Mouse (Mus musculus) activated CD4-positive, CD25-positive, alpha-beta regulatory T cell, adult 4 months (primary cell): ENCODE data around the gene Fgl2. TPM values are rescaled to one million over a fixed set of nuclear protein-coding genes. Genes with fewer than 3 reads are reported as not detected.
"Not testable (repeated sequence)": the region's sequence is repeated elsewhere in the genome, so short reads cannot be mapped to it uniquely, and the experiment has no call there.

Source experiments
- ATAC-seq: one replicate; pipeline ENCODE4 v1.8.0; 2017
- polyA plus RNA-seq, 2 experiments: library from polyadenylated mRNA; unstranded; fragments of 100-300 nt; shearing (Covaris generic); gene quantifications; one replicate each; pipeline ENCODE4 v1.2.1; 2017

Fgl2 gene
- 10 to 100 TPM; 27.5 to 28.0 TPM for polyA plus RNA-seq

DNA sequence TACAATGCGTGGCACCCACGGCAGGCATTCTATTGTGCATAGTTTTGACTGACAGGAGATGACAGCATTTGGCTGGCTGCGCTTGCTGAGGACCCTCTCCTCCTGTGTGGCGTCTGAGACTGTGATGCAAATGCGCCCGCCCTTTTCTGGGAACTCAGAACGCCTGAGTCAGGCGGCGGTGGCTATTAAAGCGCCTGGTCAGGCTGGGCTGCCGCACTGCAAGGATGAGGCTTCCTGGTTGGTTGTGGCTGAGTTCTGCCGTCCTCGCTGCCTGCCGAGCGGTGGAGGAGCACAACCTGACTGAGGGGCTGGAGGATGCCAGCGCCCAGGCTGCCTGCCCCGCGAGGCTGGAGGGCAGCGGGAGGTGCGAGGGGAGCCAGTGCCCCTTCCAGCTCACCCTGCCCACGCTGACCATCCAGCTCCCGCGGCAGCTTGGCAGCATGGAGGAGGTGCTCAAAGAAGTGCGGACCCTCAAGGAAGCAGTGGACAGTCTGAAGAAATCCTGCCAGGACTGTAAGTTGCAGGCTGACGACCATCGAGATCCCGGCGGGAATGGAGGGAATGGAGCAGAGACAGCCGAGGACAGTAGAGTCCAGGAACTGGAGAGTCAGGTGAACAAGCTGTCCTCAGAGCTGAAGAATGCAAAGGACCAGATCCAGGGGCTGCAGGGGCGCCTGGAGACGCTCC lies at the start of gene Fgl2:
Gene Fgl2 (plus strand): TSS at position 150 of the 687 bp plus-strand sequence.
- ATAC-seq, result peak; percentile 48

- ATAC-seq, result peak; percentile 93
These were observed 45.9 kb upstream of the Fgl2 start for GRCm38 (mm10) chr5:21326494-21326893.

- no peak for ATAC-seq
These were observed 43.9 kb upstream of the Fgl2 start for GRCm38 (mm10) chr5:21328560-21328959.

- ATAC-seq, result no peak
These were observed 42.5 kb upstream of the Fgl2 start for GRCm38 (mm10) chr5:21329672-21330665.

DNA sequence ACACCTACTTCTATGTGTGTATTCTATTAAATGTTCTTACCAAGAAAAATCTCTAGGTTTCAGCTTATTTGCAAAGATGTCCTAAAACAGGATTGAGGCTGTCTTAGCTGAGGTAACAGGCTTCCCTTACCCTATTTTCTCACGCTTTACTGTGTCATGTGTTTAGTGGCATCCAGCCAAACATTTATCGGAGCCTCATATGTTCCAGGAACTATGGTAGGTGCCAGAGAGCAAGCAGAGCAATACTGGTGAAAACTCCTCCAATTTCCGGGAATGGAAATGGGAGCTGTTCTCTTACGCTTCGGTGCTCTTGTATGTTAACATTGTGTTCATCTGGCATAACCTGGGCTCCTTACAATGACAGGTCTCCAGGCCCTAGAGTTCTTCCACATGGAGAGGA lies 40.8 kb upstream of the Fgl2 start:
- no peak for ATAC-seq

- no peak for ATAC-seq
These were observed 40.3 kb upstream of the Fgl2 start for GRCm38 (mm10) chr5:21332119-21332518.

- ATAC-seq, result not testable (repeated sequence)
These were observed 30.2 kb upstream of the Fgl2 start for GRCm38 (mm10) chr5:21342265-21342664.

GRCm38 (mm10) chr5:21348366-21348765 lies 24.1 kb upstream of the Fgl2 start:
- ATAC-seq, result no peak

DNA sequence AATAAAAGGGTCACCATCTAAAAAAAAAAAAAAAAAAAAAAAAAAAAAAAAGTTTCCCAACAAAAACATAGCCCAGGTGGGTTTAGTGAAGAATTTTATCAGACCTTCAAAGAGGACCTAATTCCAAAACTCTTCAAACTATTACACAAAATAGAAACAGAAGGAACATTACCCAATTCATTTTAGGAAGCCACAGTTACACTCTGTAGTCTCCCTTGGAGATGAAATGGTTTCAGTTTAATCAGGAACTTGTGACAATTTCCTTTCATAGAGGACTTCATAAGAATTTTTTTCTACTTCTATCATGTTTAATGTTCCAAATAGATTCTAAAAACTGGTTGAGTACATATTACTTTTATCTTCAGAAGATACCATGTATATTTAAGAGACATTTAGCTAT lies 20.8 kb upstream of the Fgl2 start:
- ATAC-seq, result no peak

- no peak for ATAC-seq
These were observed 13.8 kb upstream of the Fgl2 start for GRCm38 (mm10) chr5:21358648-21359047.

- ATAC-seq, result no peak
These were observed 9.1 kb upstream of the Fgl2 start for GRCm38 (mm10) chr5:21363343-21363742.

- no peak for ATAC-seq
These were observed 5.9 kb upstream of the Fgl2 start for GRCm38 (mm10) chr5:21366338-21367053.

GRCm38 (mm10) chr5:21367514-21367913 lies 4.9 kb upstream of the Fgl2 start:
- no peak for ATAC-seq

GRCm38 (mm10) chr5:21370218-21370947 lies 2.1 kb upstream of the Fgl2 start:
- ATAC-seq, result peak; percentile 67

DNA sequence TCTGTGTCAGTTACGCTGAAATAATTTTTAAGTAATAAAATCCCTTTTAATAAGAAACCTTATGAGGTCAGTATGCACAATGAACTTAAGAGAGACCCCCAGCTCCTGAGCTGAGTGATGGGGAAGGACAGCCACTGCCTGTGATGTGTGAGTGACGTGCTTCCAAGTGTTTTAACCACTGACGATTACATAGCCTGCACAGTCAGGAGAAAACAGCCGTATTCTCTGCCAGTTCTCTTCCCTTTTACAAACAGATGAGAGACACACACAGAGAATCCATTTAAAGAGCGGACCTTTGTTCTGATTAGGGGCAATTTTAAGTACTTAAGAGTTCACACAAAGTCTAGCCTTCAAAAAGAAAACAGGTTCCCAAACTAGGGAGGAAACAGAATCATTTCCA lies 522 bp upstream of the Fgl2 start:
- ATAC-seq, result no peak

DNA sequence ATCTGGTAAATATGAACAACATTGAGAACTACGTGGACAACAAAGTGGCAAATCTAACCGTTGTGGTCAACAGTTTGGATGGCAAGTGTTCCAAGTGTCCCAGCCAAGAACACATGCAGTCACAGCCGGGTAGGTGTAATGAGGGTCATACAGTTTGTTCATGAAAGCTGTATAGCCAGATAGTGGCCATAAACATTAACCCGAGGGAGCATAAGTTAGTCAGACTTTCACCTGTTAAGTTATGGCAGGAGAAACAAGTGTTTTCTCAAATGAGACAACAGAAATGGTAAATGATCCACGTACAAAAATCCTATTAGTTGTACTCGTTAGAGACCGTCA lies 707 bp downstream of the Fgl2 start:
- ATAC-seq, result no peak

DNA sequence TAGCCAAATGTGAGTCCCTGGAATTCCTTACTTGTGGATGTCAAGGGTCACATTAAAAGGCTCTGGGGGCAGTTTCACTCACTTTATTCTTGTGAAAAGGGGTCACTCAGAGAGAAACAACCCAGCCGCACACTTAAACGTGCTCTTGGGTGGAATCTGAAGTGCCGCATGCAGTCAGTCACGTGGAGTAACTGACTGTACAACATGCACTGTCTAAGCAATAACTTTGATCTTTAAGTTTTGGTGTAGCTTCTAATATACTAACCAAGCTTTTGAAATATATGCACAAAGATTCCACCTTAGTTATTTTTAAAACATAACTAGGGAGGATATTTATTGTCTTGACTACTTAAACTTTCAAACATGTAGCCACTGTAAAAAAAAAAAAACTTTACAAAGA lies 4.5 kb downstream of the Fgl2 start:
- ATAC-seq, result no peak

- ATAC-seq, result peak; percentile 75
These were observed 6.0 kb downstream of the Fgl2 start for GRCm38 (mm10) chr5:21378397-21378796.

DNA sequence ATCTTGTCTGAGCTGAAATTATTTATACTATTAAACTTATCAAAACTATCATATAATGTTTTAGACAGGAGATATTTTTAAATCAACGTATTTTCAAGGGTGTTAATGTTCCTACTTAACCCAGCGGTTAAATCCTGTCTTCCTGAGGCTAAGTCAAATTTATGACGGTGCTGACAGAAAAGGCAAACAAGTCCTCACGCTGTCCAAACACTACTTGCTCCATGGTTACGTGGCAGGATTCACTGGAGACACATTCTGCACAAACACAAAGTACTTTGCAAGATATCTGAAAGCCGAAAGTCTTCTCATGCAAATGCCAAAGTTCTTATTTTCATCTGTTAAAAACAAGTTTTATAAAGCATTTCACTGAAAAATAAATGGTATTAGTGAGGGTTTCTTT lies 9.5 kb downstream of the Fgl2 start:
- no peak for ATAC-seq

- ATAC-seq, result no peak
These were observed 10.2 kb downstream of the Fgl2 start for GRCm38 (mm10) chr5:21382678-21383077.

- no peak for ATAC-seq
These were observed 11.2 kb downstream of the Fgl2 start for GRCm38 (mm10) chr5:21383392-21384251.
